Mouse (Mus musculus) limb, embryonic 15.5 days (tissue): ENCODE results near the gene Galnt15. TPM values are rescaled to one million over a fixed set of nuclear protein-coding genes. Genes with fewer than 3 reads are reported as not detected.

Experiments
- ATAC-seq: fragments of 200-750 bp; cut with Nextera tagmentation; 2 replicates; pipeline ENCODE4 v1.8.0; 2017; ENCODE audit warnings: low read depth, moderate TSS enrichment; ENCODE audit not compliant: insufficient number of reproducible peaks, low FRiP score, low TSS enrichment
- H3K27ac ChIP-seq: fragments of 300-500 bp; sonication (generic); 2 replicates; pipeline ENCODE4 v1.5.1; 2015; ENCODE audit warnings: moderate library complexity, mild to moderate bottlenecking, inconsistent platforms
- H3K27me3 ChIP-seq: fragments of 300-500 bp; sonication (generic); 2 replicates; pipeline ENCODE4 v1.6.1; 2015; ENCODE audit warnings: inconsistent platforms
- H3K36me3 ChIP-seq: fragments of 300-500 bp; sonication (generic); 2 replicates; pipeline ENCODE4 v1.6.1; 2015; ENCODE audit warnings: inconsistent platforms
- H3K4me1 ChIP-seq: fragments of 300-500 bp; sonication (generic); 2 replicates; pipeline ENCODE4 v1.6.1; 2015; ENCODE audit warnings: inconsistent platforms
- H3K4me2 ChIP-seq: fragments of 300-500 bp; sonication (generic); 2 replicates; pipeline ENCODE4 v1.6.1; 2015; ENCODE audit warnings: mild to moderate bottlenecking, inconsistent platforms
- H3K4me3 ChIP-seq: fragments of 300-500 bp; sonication (generic); 2 replicates; pipeline ENCODE4 v1.5.1; 2015; ENCODE audit warnings: mild to moderate bottlenecking, inconsistent platforms
- H3K9ac ChIP-seq: fragments of 300-500 bp; sonication (generic); 2 replicates; pipeline ENCODE4 v1.6.1; 2015; ENCODE audit warnings: inconsistent platforms
- H3K9me3 ChIP-seq: fragments of 300-500 bp; sonication (generic); 2 replicates; pipeline ENCODE4 v1.6.1; 2016; ENCODE audit warnings: inconsistent platforms
- WGBS: fragments of 180-500 bp; shearing (Covaris S2); methylation state at CpG from one replicate; pipeline ENCODE4 v1.1.7; 2015; 5-methylcytosine and 5-hydroxymethylcytosine counted together
- polyA plus RNA-seq: library from polyadenylated mRNA; unstranded; fragments of >200 nt; fragmentation: Nextera tagmentation; extraction: Ambion mirVana; gene quantifications from 2 replicates; pipeline ENCODE4 v1.2.1, GENCODE M21; 2015

Galnt15 gene
- polyA plus RNA-seq, 1 experiment from 2014 or later = 0.24 TPM

GRCm38 (mm10) chr14:32037661-32038252 lies 9.0 kb downstream of the Galnt15 start:
- Histone ChIP-seq H3K9me3 (no peaks in the 10 kb centered on the region), H3K4me3 (no peak overlapping the region), H3K4me1 (no peaks in the 10 kb centered on the region), H3K4me2 (no peak overlapping the region), H3K9ac (no peak overlapping the region), H3K36me3 (no peaks in the 10 kb centered on the region), H3K27me3 (no peaks in the 10 kb centered on the region), H3K27ac (no peak overlapping the region)
- no peak for ATAC-seq
- 78% methylated on average over 8 of the region's 8 CpGs for WGBS

GRCm38 (mm10) chr14:32042108-32042507 lies 13.3 kb downstream of the Galnt15 start:
- no peak overlapping the region for H3K27ac ChIP-seq
- no peaks in the 10 kb centered on the region for H3K36me3 ChIP-seq
- no peak overlapping the region for H3K4me3 ChIP-seq
- H3K27me3 ChIP-seq = no peaks in the 10 kb centered on the region
- H3K9ac ChIP-seq = no peak overlapping the region
- no peak for ATAC-seq
- 30% methylated on average over 5 of the region's 5 CpGs for WGBS
- H3K9me3 ChIP-seq = no peaks in the 10 kb centered on the region
- no peak overlapping the region for H3K4me2 ChIP-seq
- H3K4me1 ChIP-seq = no peaks in the 10 kb centered on the region

- Histone ChIP-seq H3K27me3 (no peaks in the 10 kb centered on the region), H3K27ac (no peak overlapping the region), H3K36me3 (no peaks in the 10 kb centered on the region), H3K4me1 (no peaks in the 10 kb centered on the region), H3K4me3 (no peak overlapping the region), H3K9ac (no peak overlapping the region), H3K9me3 (no peaks in the 10 kb centered on the region), H3K4me2 (no peak overlapping the region)
- 75% methylated on average over 8 of the region's 8 CpGs for WGBS
- no peak for ATAC-seq
These were observed 17.6 kb downstream of the Galnt15 start for GRCm38 (mm10) chr14:32046357-32046756.

GRCm38 (mm10) chr14:32050171-32050570 lies 21.4 kb downstream of the Galnt15 start:
- no peak for ATAC-seq
- Histone ChIP-seq H3K27ac (no peak overlapping the region), H3K9me3 (no peaks in the 10 kb centered on the region), H3K27me3 (no peaks in the 10 kb centered on the region), H3K9ac (no peak overlapping the region), H3K4me1 (no peaks in the 10 kb centered on the region), H3K4me2 (no peak overlapping the region), H3K4me3 (no peak overlapping the region), H3K36me3 (no peaks in the 10 kb centered on the region)
- WGBS = 85% methylated on average over 6 of the region's 6 CpGs

GRCm38 (mm10) chr14:32053895-32054294 lies 25.1 kb downstream of the Galnt15 start:
- Histone ChIP-seq H3K4me2 (no peak overlapping the region), H3K9me3 (no peaks in the 10 kb centered on the region), H3K4me1 (no peaks in the 10 kb centered on the region), H3K9ac (no peak overlapping the region), H3K4me3 (no peak overlapping the region), H3K27me3 (no peaks in the 10 kb centered on the region), H3K27ac (no peak overlapping the region), H3K36me3 (no peaks in the 10 kb centered on the region)
- 72% methylated on average over 5 of the region's 5 CpGs for WGBS
- no peak for ATAC-seq

- H3K27me3 ChIP-seq = no peaks in the 10 kb centered on the region
- no peak overlapping the region for H3K4me2 ChIP-seq
- H3K4me1 ChIP-seq = no peaks in the 10 kb centered on the region
- no peak overlapping the region for H3K27ac ChIP-seq
- no peak for ATAC-seq
- H3K9me3 ChIP-seq = no peaks in the 10 kb centered on the region
- WGBS = 54% methylated on average over 10 of the region's 10 CpGs
- H3K36me3 ChIP-seq = no peaks in the 10 kb centered on the region
- no peak overlapping the region for H3K4me3 ChIP-seq
- no peak overlapping the region for H3K9ac ChIP-seq
These were observed 26.0 kb downstream of the Galnt15 start for GRCm38 (mm10) chr14:32054788-32055187.

GRCm38 (mm10) chr14:32055781-32056180 lies 27.0 kb downstream of the Galnt15 start:
- no peaks in the 10 kb centered on the region for H3K9me3 ChIP-seq
- no peak overlapping the region for H3K4me3 ChIP-seq
- 69% methylated on average over 8 of the region's 8 CpGs for WGBS
- H3K4me1 ChIP-seq = no peaks in the 10 kb centered on the region
- no peak for ATAC-seq
- H3K9ac ChIP-seq = no peak overlapping the region
- H3K4me2 ChIP-seq = no peak overlapping the region
- no peak overlapping the region for H3K27ac ChIP-seq
- H3K36me3 ChIP-seq = no peaks in the 10 kb centered on the region
- H3K27me3 ChIP-seq = no peaks in the 10 kb centered on the region

- Histone ChIP-seq H3K36me3 (no peaks in the 10 kb centered on the region), H3K27ac (no peak overlapping the region), H3K27me3 (no peaks in the 10 kb centered on the region), H3K9me3 (no peaks in the 10 kb centered on the region), H3K4me2 (no peak overlapping the region), H3K9ac (no peak overlapping the region), H3K4me1 (no peaks in the 10 kb centered on the region), H3K4me3 (no peak overlapping the region)
- ATAC-seq = no peak
- WGBS = 95% methylated on average over 2 of the region's 2 CpGs
These were observed 27.9 kb downstream of the Galnt15 start for GRCm38 (mm10) chr14:32056675-32057074.

- H3K4me1 ChIP-seq = no peaks in the 10 kb centered on the region
- no peak overlapping the region for H3K4me3 ChIP-seq
- no peak for ATAC-seq
- H3K36me3 ChIP-seq = no peaks in the 10 kb centered on the region
- H3K9ac ChIP-seq = no peak overlapping the region
- 76% methylated on average over 4 of the region's 4 CpGs for WGBS
- no peaks in the 10 kb centered on the region for H3K27me3 ChIP-seq
- no peaks in the 10 kb centered on the region for H3K9me3 ChIP-seq
- H3K27ac ChIP-seq = no peak overlapping the region
- H3K4me2 ChIP-seq = no peak overlapping the region
These were observed 28.9 kb downstream of the Galnt15 start for GRCm38 (mm10) chr14:32057664-32058063.

GRCm38 (mm10) chr14:32061398-32061797 lies 32.6 kb downstream of the Galnt15 start:
- no peak overlapping the region for H3K4me3 ChIP-seq
- H3K36me3 ChIP-seq = no peaks in the 10 kb centered on the region
- no peaks in the 10 kb centered on the region; the same call in 1 of the 2 replicates for H3K9me3 ChIP-seq
- no peak overlapping the region for H3K4me2 ChIP-seq
- WGBS = 83% methylated on average over 4 of the region's 4 CpGs
- no peaks in the 10 kb centered on the region for H3K27me3 ChIP-seq
- no peak for ATAC-seq
- H3K4me1 ChIP-seq = no peaks in the 10 kb centered on the region
- no peak overlapping the region for H3K9ac ChIP-seq
- no peak overlapping the region for H3K27ac ChIP-seq

GRCm38 (mm10) chr14:32072807-32073206 lies 44.0 kb downstream of the Galnt15 start:
- H3K27me3 ChIP-seq = no peaks in the 10 kb centered on the region
- H3K4me3 ChIP-seq = no peak overlapping the region
- no peak for ATAC-seq
- H3K4me2 ChIP-seq = no peak overlapping the region
- H3K36me3 ChIP-seq = no peaks in the 10 kb centered on the region
- H3K4me1 ChIP-seq = no peaks in the 10 kb centered on the region
- no peak overlapping the region for H3K27ac ChIP-seq
- no peak overlapping the region for H3K9ac ChIP-seq
- H3K9me3 ChIP-seq = no peaks in the 10 kb centered on the region

GRCm38 (mm10) chr14:32073211-32073685 lies 44.5 kb downstream of the Galnt15 start:
- H3K36me3 ChIP-seq = no peaks in the 10 kb centered on the region
- no peak overlapping the region for H3K27ac ChIP-seq
- H3K4me3 ChIP-seq = no peak overlapping the region
- no peak for ATAC-seq
- no peaks in the 10 kb centered on the region for H3K27me3 ChIP-seq
- WGBS = 66% methylated on average over 8 of the region's 8 CpGs
- H3K4me1 ChIP-seq = no peaks in the 10 kb centered on the region
- no peaks in the 10 kb centered on the region for H3K9me3 ChIP-seq
- no peak overlapping the region for H3K4me2 ChIP-seq
- no peak overlapping the region for H3K9ac ChIP-seq

GRCm38 (mm10) chr14:32073901-32074300 lies 45.1 kb downstream of the Galnt15 start:
- Histone ChIP-seq H3K36me3 (no peaks in the 10 kb centered on the region), H3K9me3 (no peaks in the 10 kb centered on the region), H3K27me3 (no peaks in the 10 kb centered on the region), H3K9ac (no peak overlapping the region), H3K4me1 (no peaks in the 10 kb centered on the region), H3K4me2 (no peak overlapping the region), H3K27ac (no peak overlapping the region), H3K4me3 (no peak overlapping the region)
- no peak for ATAC-seq
- 50% methylated on average over 7 of the region's 7 CpGs for WGBS
